Mouse (Mus musculus): Measurements from ENCODE around the gene Cenpf.

DNA sequence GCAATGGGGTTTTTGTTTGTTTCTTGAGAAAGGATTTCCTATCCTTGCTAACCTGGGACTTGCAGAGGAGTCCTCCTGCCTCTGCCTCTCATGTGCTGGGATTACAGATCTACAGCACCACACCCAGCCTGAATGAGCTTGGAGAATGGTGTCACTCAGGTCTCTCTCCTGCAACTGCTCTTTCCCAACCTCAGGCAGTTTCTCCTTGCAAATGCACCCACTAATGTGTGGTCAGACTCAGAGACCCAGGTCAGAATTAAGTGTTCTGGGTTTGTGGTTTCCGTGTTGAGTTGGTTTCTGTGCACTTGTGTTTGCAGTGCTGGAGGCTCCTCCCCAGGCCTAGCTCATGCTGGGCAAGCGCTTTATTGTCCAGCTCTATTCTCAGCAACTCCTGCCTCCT lies 6.5 kb upstream of the Cenpf start:
- no peak for TF ChIP-seq CTCF (IDR thresholded peaks at IDR 0.05; ENCODE audit: control insufficient read depth, insufficient read depth, insufficient read length)
- no peak for TF ChIP-seq MYOG (IDR thresholded peaks at IDR 0.05; ENCODE audit: control insufficient read depth, extremely low read depth, insufficient read length)
- no peak for TF ChIP-seq MAX (IDR thresholded peaks at IDR 0.05)
- TF ChIP-seq MYOD1 (IDR thresholded peaks at IDR 0.05; ENCODE audit: control insufficient read depth, insufficient read length, low read depth), result no peak

Data from C2C12 (cell line).